Mouse (Mus musculus): Measurements from ENCODE around the gene Zc3h12d. TPM values are rescaled to one million over a fixed set of nuclear protein-coding genes. Genes with fewer than 3 reads are reported as not detected.

Zc3h12d gene
- polyA plus RNA-seq, 1 experiment from 2014 or later = 0.25 TPM

DNA sequence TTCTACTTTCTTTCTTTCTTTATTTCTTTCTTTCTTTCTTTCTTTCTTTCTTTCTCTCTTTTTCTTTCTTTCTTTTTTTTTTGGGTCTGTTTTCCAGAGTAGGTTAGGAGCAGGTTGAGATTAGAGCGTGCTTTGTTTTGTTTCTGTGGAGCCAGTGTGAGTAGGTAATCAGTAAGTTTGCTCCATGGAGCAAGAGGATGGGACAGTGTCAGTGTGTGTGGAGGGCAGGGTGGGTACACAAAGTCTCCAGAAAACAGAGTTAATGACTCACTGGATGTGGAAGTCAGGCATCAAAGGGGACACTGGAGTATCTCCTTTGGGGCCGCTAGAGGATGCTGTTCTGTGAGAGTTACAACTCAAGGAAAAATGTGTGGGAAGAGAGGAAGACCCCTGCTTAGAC is 4.6 kb downstream of the Zc3h12d start:
- H3K27me3 ChIP-seq (ENCODE audit: control insufficient read depth, insufficient read depth, low read depth, low read length) = no peaks in the 10 kb centered on the region
- WGBS = 79% methylated on average over 2 of the region's 2 CpGs

DNA sequence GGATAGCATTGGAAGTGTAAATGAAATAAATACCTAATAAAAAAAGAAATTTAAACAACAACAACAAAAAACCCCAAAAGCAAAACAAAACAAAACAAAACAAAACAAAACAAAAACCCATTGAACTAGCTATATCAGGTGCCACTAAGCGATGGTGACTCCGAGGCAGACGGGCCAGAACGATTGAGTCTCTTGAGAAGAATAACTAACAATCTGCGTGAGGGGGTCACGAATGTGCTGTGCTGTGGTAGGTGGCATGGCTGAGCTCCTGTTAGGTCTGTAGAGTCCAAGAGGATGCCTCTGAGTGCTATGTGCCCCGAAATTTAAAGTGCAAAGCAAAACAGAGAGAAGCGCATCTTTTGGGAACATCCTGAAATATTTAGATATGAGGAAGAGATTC is 5.2 kb downstream of the Zc3h12d start:
- H3K27me3 ChIP-seq (ENCODE audit: control insufficient read depth, insufficient read depth, low read depth, low read length) = no peaks in the 10 kb centered on the region
- WGBS = 93% methylated on average over 8 of the region's 8 CpGs
- no peak overlapping the region for H3K27ac ChIP-seq (ENCODE audit: low read length)
- no peak overlapping the region for H3K9ac ChIP-seq (ENCODE audit: low read depth, low read length)
- no peaks in the 10 kb centered on the region for H3K36me3 ChIP-seq (ENCODE audit: control insufficient read depth, insufficient read depth, low read length)
- no peaks in the 10 kb centered on the region for H3K4me1 ChIP-seq (ENCODE audit: control insufficient read depth, insufficient read depth, low read length)
- ATAC-seq = no peak
- H3K9me3 ChIP-seq (replicated peaks; ENCODE audit: control insufficient read depth, low read length, poor library complexity, severe bottlenecking) = no peaks in the 10 kb centered on the region
- H3K4me2 ChIP-seq (ENCODE audit: low read length) = no peak overlapping the region
- H3K4me3 ChIP-seq (ENCODE audit: low read depth, low read length) = no peak overlapping the region

More for the DNA sequence above, 4.6 kb downstream of the Zc3h12d start:
- Histone ChIP-seq H3K4me3 (ENCODE audit: low read depth, low read length) (no peak overlapping the region), H3K27ac (ENCODE audit: low read length) (no peak overlapping the region), H3K9ac (ENCODE audit: low read depth, low read length) (no peak overlapping the region), H3K4me2 (ENCODE audit: low read length) (no peak overlapping the region), H3K9me3 (replicated peaks; ENCODE audit: control insufficient read depth, low read length, poor library complexity, severe bottlenecking) (no peaks in the 10 kb centered on the region), H3K36me3 (ENCODE audit: control insufficient read depth, insufficient read depth, low read length) (no peaks in the 10 kb centered on the region), H3K4me1 (ENCODE audit: control insufficient read depth, insufficient read depth, low read length) (no peaks in the 10 kb centered on the region)
- no peak for ATAC-seq

DNA sequence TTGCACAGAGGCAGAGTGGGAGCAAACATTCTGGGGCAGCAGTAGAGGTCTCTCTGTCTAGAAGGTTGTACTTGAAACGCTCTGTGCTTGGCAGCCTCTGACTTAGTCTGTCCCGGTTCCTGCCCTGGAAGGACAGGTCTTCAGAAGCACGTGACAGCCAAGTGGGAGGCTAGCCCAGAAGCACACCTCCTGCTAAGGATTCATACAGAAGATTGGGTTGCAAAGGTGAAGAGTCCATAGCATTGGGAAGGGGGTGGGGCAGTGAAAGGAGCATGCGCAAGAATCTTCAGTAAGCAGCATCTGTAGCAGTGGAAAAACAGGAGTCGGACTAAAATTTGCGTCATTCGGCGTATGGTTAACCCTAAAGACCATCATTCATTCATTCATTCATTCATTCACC is 5.8 kb downstream of the Zc3h12d start:
- Histone ChIP-seq H3K27ac (ENCODE audit: low read length) (no peak overlapping the region), H3K4me1 (ENCODE audit: control insufficient read depth, insufficient read depth, low read length) (no peaks in the 10 kb centered on the region), H3K4me2 (ENCODE audit: low read length) (no peak overlapping the region), H3K9ac (ENCODE audit: low read depth, low read length) (no peak overlapping the region), H3K4me3 (ENCODE audit: low read depth, low read length) (no peak overlapping the region), H3K27me3 (ENCODE audit: control insufficient read depth, insufficient read depth, low read depth, low read length) (no peaks in the 10 kb centered on the region), H3K9me3 (replicated peaks; ENCODE audit: control insufficient read depth, low read length, poor library complexity, severe bottlenecking) (no peaks in the 10 kb centered on the region), H3K36me3 (ENCODE audit: control insufficient read depth, insufficient read depth, low read length) (no peaks in the 10 kb centered on the region)
- WGBS = 95% methylated on average over 8 of the region's 8 CpGs
- no peak for ATAC-seq

DNA sequence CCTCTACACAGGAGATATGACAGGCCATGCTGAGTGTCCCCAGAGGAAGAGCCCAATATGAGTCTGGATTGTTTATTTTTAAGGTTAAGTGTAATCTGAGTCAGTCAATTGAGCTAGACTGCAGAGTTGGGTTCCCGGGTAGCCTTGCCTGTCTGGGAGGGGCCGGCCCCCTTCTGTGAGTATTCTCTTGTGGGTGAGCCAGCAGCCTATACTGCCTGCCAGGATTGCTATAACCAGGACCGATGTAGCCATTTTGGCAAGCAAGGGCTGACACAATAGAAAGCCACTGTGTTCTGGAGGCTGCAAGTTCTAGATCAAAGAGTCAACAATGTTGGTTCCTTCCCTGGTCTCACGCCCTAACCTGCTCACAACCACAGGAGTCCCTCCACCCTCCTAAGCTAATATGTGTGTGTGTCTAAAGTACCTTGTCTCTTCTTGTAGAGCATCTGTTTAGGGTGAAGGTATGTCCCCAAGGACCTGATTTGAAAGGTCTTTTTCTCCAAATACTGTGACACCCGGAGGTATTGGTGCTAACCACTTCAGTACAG is 6.7 kb downstream of the Zc3h12d start:
- 90% methylated on average over 5 of the region's 5 CpGs for WGBS
- no peaks in the 10 kb centered on the region for H3K27me3 ChIP-seq (ENCODE audit: control insufficient read depth, insufficient read depth, low read depth, low read length)

GRCm38 (mm10) chr10:7839551-7840352 is 7.5 kb downstream of the Zc3h12d start:
- Histone ChIP-seq H3K27me3 (ENCODE audit: control insufficient read depth, insufficient read depth, low read depth, low read length) (no peaks in the 10 kb centered on the region), H3K4me1 (ENCODE audit: control insufficient read depth, insufficient read depth, low read length) (no peaks in the 10 kb centered on the region), H3K27ac (ENCODE audit: low read length) (no peak overlapping the region), H3K9ac (ENCODE audit: low read depth, low read length) (no peak overlapping the region), H3K9me3 (replicated peaks; ENCODE audit: control insufficient read depth, low read length, poor library complexity, severe bottlenecking) (no peaks in the 10 kb centered on the region), H3K4me3 (ENCODE audit: low read depth, low read length) (no peak overlapping the region), H3K4me2 (ENCODE audit: low read length) (no peak overlapping the region), H3K36me3 (ENCODE audit: control insufficient read depth, insufficient read depth, low read length) (no peaks in the 10 kb centered on the region)
- no peak for ATAC-seq
- WGBS = 85% methylated on average over 22 of the region's 22 CpGs

More for the DNA sequence above, 6.7 kb downstream of the Zc3h12d start:
- Histone ChIP-seq H3K36me3 (ENCODE audit: control insufficient read depth, insufficient read depth, low read length) (no peaks in the 10 kb centered on the region), H3K27ac (ENCODE audit: low read length) (no peak overlapping the region), H3K4me1 (ENCODE audit: control insufficient read depth, insufficient read depth, low read length) (no peaks in the 10 kb centered on the region), H3K9ac (ENCODE audit: low read depth, low read length) (no peak overlapping the region), H3K9me3 (replicated peaks; ENCODE audit: control insufficient read depth, low read length, poor library complexity, severe bottlenecking) (no peaks in the 10 kb centered on the region), H3K4me2 (ENCODE audit: low read length) (no peak overlapping the region), H3K4me3 (ENCODE audit: low read depth, low read length) (no peak overlapping the region)
- ATAC-seq = no peak

DNA sequence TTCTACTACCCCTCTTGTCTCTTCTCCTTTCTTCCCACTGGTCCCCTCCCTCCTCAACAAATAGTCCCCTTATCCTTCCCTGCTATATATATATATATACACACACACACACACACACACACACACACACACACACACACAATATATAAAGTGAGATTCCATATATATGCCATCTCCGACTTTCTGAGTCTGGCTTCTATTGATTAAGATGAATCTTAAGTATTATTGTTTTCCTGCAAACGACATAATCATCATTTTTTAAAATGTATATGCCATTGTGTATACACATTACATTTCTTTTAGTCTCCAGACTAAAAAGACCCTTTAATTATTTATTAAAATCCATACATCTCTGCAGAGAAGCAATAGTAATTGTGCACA is 8.1 kb downstream of the Zc3h12d start:
- Histone ChIP-seq H3K4me2 (ENCODE audit: low read length) (no peak overlapping the region), H3K36me3 (ENCODE audit: control insufficient read depth, insufficient read depth, low read length) (no peaks in the 10 kb centered on the region), H3K9me3 (replicated peaks; ENCODE audit: control insufficient read depth, low read length, poor library complexity, severe bottlenecking) (no peaks in the 10 kb centered on the region), H3K27ac (ENCODE audit: low read length) (no peak overlapping the region), H3K27me3 (ENCODE audit: control insufficient read depth, insufficient read depth, low read depth, low read length) (no peaks in the 10 kb centered on the region), H3K9ac (ENCODE audit: low read depth, low read length) (no peak overlapping the region), H3K4me1 (ENCODE audit: control insufficient read depth, insufficient read depth, low read length) (no peaks in the 10 kb centered on the region), H3K4me3 (ENCODE audit: low read depth, low read length) (no peak overlapping the region)
- 85% methylated on average over 2 of the region's 2 CpGs for WGBS
- ATAC-seq = no peak

DNA sequence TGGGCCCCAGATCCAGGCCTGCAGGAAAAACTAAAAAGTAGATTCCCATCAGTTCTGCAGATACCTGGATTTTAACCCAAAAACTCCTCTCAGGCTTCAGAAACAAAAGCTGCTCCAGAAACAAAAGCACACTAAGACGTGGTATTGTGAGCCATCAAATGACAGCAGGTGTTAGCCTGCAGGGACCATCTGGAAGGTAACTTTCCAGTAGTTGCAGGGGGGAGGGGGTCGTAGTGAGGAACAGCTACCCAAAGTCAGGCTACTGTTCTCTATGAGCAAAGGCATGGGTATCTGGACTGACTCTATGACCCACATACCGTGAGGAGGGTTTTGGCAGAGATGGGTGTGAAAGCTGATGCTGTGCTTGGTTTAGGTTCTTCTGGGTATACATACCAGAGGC is 8.5 kb downstream of the Zc3h12d start:
- no peaks in the 10 kb centered on the region for H3K27me3 ChIP-seq (ENCODE audit: control insufficient read depth, insufficient read depth, low read depth, low read length)
- no peak overlapping the region for H3K4me3 ChIP-seq (ENCODE audit: low read depth, low read length)
- no peak for ATAC-seq
- no peak overlapping the region for H3K4me2 ChIP-seq (ENCODE audit: low read length)
- no peak overlapping the region for H3K9ac ChIP-seq (ENCODE audit: low read depth, low read length)
- no peaks in the 10 kb centered on the region for H3K36me3 ChIP-seq (ENCODE audit: control insufficient read depth, insufficient read depth, low read length)
- no peak overlapping the region for H3K27ac ChIP-seq (ENCODE audit: low read length)
- H3K9me3 ChIP-seq (replicated peaks; ENCODE audit: control insufficient read depth, low read length, poor library complexity, severe bottlenecking) = no peaks in the 10 kb centered on the region
- WGBS = 55% methylated on average over 3 of the region's 3 CpGs
- no peaks in the 10 kb centered on the region for H3K4me1 ChIP-seq (ENCODE audit: control insufficient read depth, insufficient read depth, low read length)

DNA sequence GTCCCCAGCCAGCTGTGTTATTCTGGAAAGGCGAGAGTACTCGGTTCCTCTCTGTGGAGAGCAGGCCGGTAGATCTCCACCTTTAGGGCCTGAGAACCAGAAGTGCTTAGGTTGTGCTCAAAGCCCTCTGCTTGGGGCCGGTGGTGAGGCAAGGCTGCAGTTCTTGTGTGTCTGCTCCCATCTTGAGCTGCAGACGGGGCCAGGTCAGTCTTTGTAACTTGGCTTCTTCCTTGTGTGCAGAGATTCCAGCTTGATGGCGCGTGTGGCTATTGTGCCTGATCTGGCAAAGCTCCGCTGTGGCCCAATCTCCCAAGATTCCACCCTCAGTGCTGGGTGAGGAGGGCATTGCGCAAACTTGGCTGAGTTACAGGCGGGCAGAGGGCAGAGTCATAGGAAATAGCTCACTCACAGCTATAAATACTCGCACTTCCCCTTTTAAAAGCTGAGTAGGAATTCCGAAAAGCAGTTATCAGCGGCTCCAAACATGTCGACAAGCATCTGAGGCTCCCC is 9.4 kb downstream of the Zc3h12d start:
- Histone ChIP-seq H3K9me3 (replicated peaks; ENCODE audit: control insufficient read depth, low read length, poor library complexity, severe bottlenecking) (no peaks in the 10 kb centered on the region), H3K36me3 (ENCODE audit: control insufficient read depth, insufficient read depth, low read length) (no peaks in the 10 kb centered on the region), H3K4me1 (ENCODE audit: control insufficient read depth, insufficient read depth, low read length) (no peaks in the 10 kb centered on the region), H3K9ac (ENCODE audit: low read depth, low read length) (no peak overlapping the region), H3K27ac (ENCODE audit: low read length) (no peak overlapping the region), H3K4me2 (ENCODE audit: low read length) (no peak overlapping the region), H3K27me3 (ENCODE audit: control insufficient read depth, insufficient read depth, low read depth, low read length) (no peaks in the 10 kb centered on the region), H3K4me3 (ENCODE audit: low read depth, low read length) (no peak overlapping the region)
- ATAC-seq = no peak
- 71% methylated on average over 14 of the region's 14 CpGs for WGBS

GRCm38 (mm10) chr10:7843181-7843580 is 10.9 kb downstream of the Zc3h12d start:
- H3K36me3 ChIP-seq (ENCODE audit: control insufficient read depth, insufficient read depth, low read length) = no peaks in the 10 kb centered on the region
- no peak overlapping the region for H3K27ac ChIP-seq (ENCODE audit: low read length)
- no peaks in the 10 kb centered on the region for H3K4me1 ChIP-seq (ENCODE audit: control insufficient read depth, insufficient read depth, low read length)
- H3K9me3 ChIP-seq (replicated peaks; ENCODE audit: control insufficient read depth, low read length, poor library complexity, severe bottlenecking) = no peaks in the 10 kb centered on the region
- no peak overlapping the region for H3K4me3 ChIP-seq (ENCODE audit: low read depth, low read length)
- no peak overlapping the region for H3K4me2 ChIP-seq (ENCODE audit: low read length)
- ATAC-seq = no peak
- WGBS = 92% methylated on average over 4 of the region's 4 CpGs
- H3K9ac ChIP-seq (ENCODE audit: low read depth, low read length) = no peak overlapping the region
- H3K27me3 ChIP-seq (ENCODE audit: control insufficient read depth, insufficient read depth, low read depth, low read length) = no peaks in the 10 kb centered on the region
